Mouse (Mus musculus) spleen, adult 2 months (tissue): ENCODE results near the gene Fyb. TPM values are rescaled to one million over a fixed set of nuclear protein-coding genes. Genes with fewer than 3 reads are reported as not detected.

Experiments used
- DNase-seq, 2 experiments: peaks; one replicate each; pipeline versions ENCODE4 v3.0.0 to v3.0.0-alpha.2; 2012 to 2021; ENCODE audit warnings: low spot score in 2 of 2, low read depth in 1 of 2
- H3K27ac ChIP-seq: fragments of 200-500 bp; 2 replicates; pipeline ENCODE4 v1.5.1; 2012; ENCODE audit warnings: low read length, inconsistent platforms; ENCODE audit not compliant: insufficient read depth
- H3K27me3 ChIP-seq: fragments of 200-500 bp; 2 replicates; pipeline ENCODE4 v1.6.1; 2012; ENCODE audit warnings: mild to moderate bottlenecking, moderate library complexity, low read length, inconsistent platforms; ENCODE audit not compliant: control insufficient read depth, insufficient read depth
- H3K36me3 ChIP-seq: fragments of 200-500 bp; 2 replicates; pipeline ENCODE4 v1.6.1; 2012; ENCODE audit warnings: mild to moderate bottlenecking, low read length, inconsistent platforms; ENCODE audit not compliant: control insufficient read depth, insufficient read depth
- H3K4me1 ChIP-seq: fragments of 200-500 bp; 2 replicates; pipeline ENCODE4 v1.6.1; 2011; ENCODE audit warnings: inconsistent platforms; ENCODE audit not compliant: control insufficient read depth, insufficient read depth, insufficient read length
- H3K4me3 ChIP-seq: fragments of 200-500 bp; 2 replicates; pipeline ENCODE4 v1.5.1; 2011; ENCODE audit warnings: mild to moderate bottlenecking, inconsistent platforms; ENCODE audit not compliant: insufficient read depth, insufficient read length; ENCODE audit errors: extremely low read depth
- CTCF ChIP-seq: fragments of 200-500 bp; IDR thresholded peaks from 2 replicates; pipeline ENCODE4 v1.5.1; 2011; ENCODE audit warnings: mild to moderate bottlenecking, inconsistent platforms; ENCODE audit not compliant: insufficient read depth, insufficient read length, insufficient replicate concordance; ENCODE audit errors: extremely low read depth
- POLR2A ChIP-seq: fragments of 200-500 bp; IDR thresholded peaks from 2 replicates; pipeline ENCODE4 v1.6.1; 2011; ENCODE audit warnings: low read depth, low read length, inconsistent platforms
- WGBS: fragments of 180-500 bp; shearing (Covaris S2); methylation state at CpG from one replicate; pipeline ENCODE4 v1.1.7; 2018; 5-methylcytosine and 5-hydroxymethylcytosine counted together
- polyA plus RNA-seq: library from polyadenylated mRNA; depleted of rRNA; stranded (reverse); fragments of >200 nt; gene quantifications from 2 replicates; pipeline ENCODE4 v1.2.3, GENCODE M21; 2012

Fyb gene
- polyA plus RNA-seq, 1 experiment = 35.3 TPM

- H3K4me1 ChIP-seq = no peaks in the 10 kb centered on the region
- no peak for DNase-seq
Measured at GRCm38 (mm10) chr15:6539639-6540338, 17.1 kb downstream of the Fyb start.

GRCm38 (mm10) chr15:6548911-6549310, 26.3 kb downstream of the Fyb start:
- 91% methylated on average over 4 of the region's 4 CpGs for WGBS
- no peaks in the 10 kb centered on the region for H3K36me3 ChIP-seq
- no peak overlapping the region for H3K4me3 ChIP-seq

More at GRCm38 (mm10) chr15:6539639-6540338, 17.1 kb downstream of the Fyb start:
- no peak overlapping the region for H3K4me3 ChIP-seq
- WGBS = 45% methylated on average over 7 of the region's 7 CpGs
- no peaks in the 10 kb centered on the region for H3K27me3 ChIP-seq
- no peak for TF ChIP-seq POLR2A
- no peak for TF ChIP-seq CTCF
- H3K27ac ChIP-seq = no peak overlapping the region
- no peaks in the 10 kb centered on the region for H3K36me3 ChIP-seq

GRCm38 (mm10) chr15:6551875-6552274, 29.2 kb downstream of the Fyb start:
- H3K36me3 ChIP-seq = no peaks in the 10 kb centered on the region
- WGBS = 85% methylated on average over 7 of the region's 7 CpGs
- no peak for DNase-seq

More at GRCm38 (mm10) chr15:6548911-6549310, 26.3 kb downstream of the Fyb start:
- H3K27ac ChIP-seq = no peak overlapping the region
- no peak for DNase-seq
- H3K4me1 ChIP-seq = no peaks in the 10 kb centered on the region
- no peaks in the 10 kb centered on the region for H3K27me3 ChIP-seq
- no peak for TF ChIP-seq CTCF

GRCm38 (mm10) chr15:6554742-6555141, 32.1 kb downstream of the Fyb start:
- Histone ChIP-seq H3K4me3 (no peak overlapping the region), H3K4me1 (peaks cover 3% of the 10 kb centered on the region; the same call in 1 of the 2 replicates), H3K36me3 (no peaks in the 10 kb centered on the region), H3K27ac (peak overlapping the region; percentile 9), H3K27me3 (no peaks in the 10 kb centered on the region)
- 12% methylated on average over 4 of the region's 4 CpGs for WGBS
- peak; percentile 42 to 53 for DNase-seq
- TF ChIP-seq POLR2A (no peak), CTCF (no peak)

More at GRCm38 (mm10) chr15:6551875-6552274, 29.2 kb downstream of the Fyb start:
- Histone ChIP-seq H3K27ac (no peak overlapping the region), H3K4me1 (peaks cover 3% of the 10 kb centered on the region; the same call in 1 of the 2 replicates), H3K4me3 (no peak overlapping the region), H3K27me3 (no peaks in the 10 kb centered on the region)
- TF ChIP-seq POLR2A (no peak), CTCF (no peak)

GRCm38 (mm10) chr15:6555536-6555935, 32.9 kb downstream of the Fyb start:
- Histone ChIP-seq H3K27ac (peak overlapping the region; percentile 10; the same call in 1 of the 2 replicates), H3K4me3 (no peak overlapping the region), H3K27me3 (no peaks in the 10 kb centered on the region), H3K4me1 (peaks cover 3% of the 10 kb centered on the region; the same call in 1 of the 2 replicates), H3K36me3 (no peaks in the 10 kb centered on the region)
- 34% methylated on average over 2 of the region's 2 CpGs for WGBS
- TF ChIP-seq CTCF = no peak
- no peak for TF ChIP-seq POLR2A
- DNase-seq = no peak

GRCm38 (mm10) chr15:6556272-6556671, 33.6 kb downstream of the Fyb start:
- 85% methylated on average over 4 of the region's 4 CpGs for WGBS
- peaks cover 3% of the 10 kb centered on the region; the same call in 1 of the 2 replicates for H3K4me1 ChIP-seq
- no peak overlapping the region for H3K27ac ChIP-seq
- H3K4me3 ChIP-seq = no peak overlapping the region
- no peak for TF ChIP-seq POLR2A
- no peak for TF ChIP-seq CTCF
- no peaks in the 10 kb centered on the region for H3K36me3 ChIP-seq
- no peaks in the 10 kb centered on the region for H3K27me3 ChIP-seq
- DNase-seq = no peak

- Histone ChIP-seq H3K27me3 (no peaks in the 10 kb centered on the region), H3K4me1 (peaks cover 3% of the 10 kb centered on the region; the same call in 1 of the 2 replicates), H3K4me3 (no peak overlapping the region), H3K36me3 (no peaks in the 10 kb centered on the region), H3K27ac (no peak overlapping the region)
- 65% methylated on average over 6 of the region's 6 CpGs for WGBS
- TF ChIP-seq CTCF (no peak), POLR2A (no peak)
- DNase-seq = no peak
Measured at GRCm38 (mm10) chr15:6556911-6557310, 34.3 kb downstream of the Fyb start.
